Mouse (Mus musculus): ENCODE measurements around the gene Rabgap1l.

Gene Rabgap1l

GRCm38 (mm10) chr1:160787926-160788325 lies 5.1 kb downstream of the Rabgap1l start:
- DNase-seq (ENCODE audit: low read depth): no peak

- no peak for DNase-seq (ENCODE audit: low read depth)
These were observed 5.8 kb downstream of the Rabgap1l start for GRCm38 (mm10) chr1:160787164-160787563.

GRCm38 (mm10) chr1:160786571-160786970 lies 6.4 kb downstream of the Rabgap1l start:
- DNase-seq (ENCODE audit: low read depth): no peak

- DNase-seq (ENCODE audit: low read depth): no peak
These were observed 7.3 kb downstream of the Rabgap1l start for GRCm38 (mm10) chr1:160785681-160786225.

GRCm38 (mm10) chr1:160784122-160784521 lies 8.9 kb downstream of the Rabgap1l start:
- DNase-seq (ENCODE audit: low read depth): no peak

- no peak for DNase-seq (ENCODE audit: low read depth)
These were observed 18.8 kb downstream of the Rabgap1l start for GRCm38 (mm10) chr1:160774166-160774565.

GRCm38 (mm10) chr1:160765565-160765964 lies 27.4 kb downstream of the Rabgap1l start:
- DNase-seq (ENCODE audit: low read depth): no peak

- peak; percentile 30 for DNase-seq (ENCODE audit: low read depth)
These were observed 34.8 kb downstream of the Rabgap1l start for GRCm38 (mm10) chr1:160758243-160758642.

- no peak for DNase-seq (ENCODE audit: low read depth)
These were observed 37.7 kb downstream of the Rabgap1l start for GRCm38 (mm10) chr1:160755359-160755758.

GRCm38 (mm10) chr1:160750629-160751028 lies 42.4 kb downstream of the Rabgap1l start:
- DNase-seq (ENCODE audit: low read depth): no peak

GRCm38 (mm10) chr1:160746786-160747185 lies 46.2 kb downstream of the Rabgap1l start:
- no peak for DNase-seq (ENCODE audit: low read depth)

- DNase-seq (ENCODE audit: low read depth): no peak
These were observed 47.6 kb downstream of the Rabgap1l start for GRCm38 (mm10) chr1:160745238-160745930.

GRCm38 (mm10) chr1:160744009-160744408 lies 49.0 kb downstream of the Rabgap1l start:
- no peak for DNase-seq (ENCODE audit: low read depth)

- peak; percentile 68 for DNase-seq (ENCODE audit: low read depth)
These were observed 49.8 kb downstream of the Rabgap1l start for GRCm38 (mm10) chr1:160743229-160743628.

- DNase-seq (ENCODE audit: low read depth): no peak
These were observed 52.4 kb downstream of the Rabgap1l start for GRCm38 (mm10) chr1:160740650-160741049.

- DNase-seq (ENCODE audit: low read depth): no peak
These were observed 58.3 kb downstream of the Rabgap1l start for GRCm38 (mm10) chr1:160734743-160735142.

- no peak for DNase-seq (ENCODE audit: low read depth)
These were observed 63.1 kb downstream of the Rabgap1l start for GRCm38 (mm10) chr1:160729944-160730343.

GRCm38 (mm10) chr1:160717742-160718141 lies 75.3 kb downstream of the Rabgap1l start:
- peak; percentile 24 for DNase-seq (ENCODE audit: low read depth)

- peak; percentile 8 for DNase-seq (ENCODE audit: low read depth)
These were observed 78.3 kb downstream of the Rabgap1l start for GRCm38 (mm10) chr1:160714685-160715084.

- no peak for DNase-seq (ENCODE audit: low read depth)
These were observed 79.1 kb downstream of the Rabgap1l start for GRCm38 (mm10) chr1:160713887-160714286.

GRCm38 (mm10) chr1:160713383-160713782 lies 79.6 kb downstream of the Rabgap1l start:
- no peak for DNase-seq (ENCODE audit: low read depth)

GRCm38 (mm10) chr1:160710539-160710938 lies 82.5 kb downstream of the Rabgap1l start:
- no peak for DNase-seq (ENCODE audit: low read depth)

GRCm38 (mm10) chr1:160704596-160704995 lies 88.4 kb downstream of the Rabgap1l start:
- DNase-seq (ENCODE audit: low read depth): no peak

GRCm38 (mm10) chr1:160703813-160704212 lies 89.2 kb downstream of the Rabgap1l start:
- no peak for DNase-seq (ENCODE audit: low read depth)
